Mouse (Mus musculus) heart, postnatal 14 days (tissue): ENCODE data around the gene 5031439G07Rik. TPM values are rescaled to one million over a fixed set of nuclear protein-coding genes. Genes with fewer than 3 reads are reported as not detected.

Experiments
- DNase-seq, 2 experiments: peaks; one replicate each; pipeline ENCODE4 v3.0.0; 2021 to 2022
- intact Hi-C: fragments of 180-260 bp; cut with DNase I; formaldehyde crosslinking; loops from one replicate; pipeline ENCODE4 v1.15.1; 2025
- total RNA-seq, 2 experiments: library from RNA; stranded (reverse); gene quantifications; 2 replicates each; pipeline ENCODE4 v1.2.3; 2021

5031439G07Rik gene
- total RNA-seq, 2 experiments from 2014 or later = 20.6 to 21.9 TPM

- DNase-seq = no peak
- intact Hi-C loops = no loop called here
Measured at GRCm38 (mm10) chr15:84962518-84962917, 25.8 kb downstream of the 5031439G07Rik start.

DNA sequence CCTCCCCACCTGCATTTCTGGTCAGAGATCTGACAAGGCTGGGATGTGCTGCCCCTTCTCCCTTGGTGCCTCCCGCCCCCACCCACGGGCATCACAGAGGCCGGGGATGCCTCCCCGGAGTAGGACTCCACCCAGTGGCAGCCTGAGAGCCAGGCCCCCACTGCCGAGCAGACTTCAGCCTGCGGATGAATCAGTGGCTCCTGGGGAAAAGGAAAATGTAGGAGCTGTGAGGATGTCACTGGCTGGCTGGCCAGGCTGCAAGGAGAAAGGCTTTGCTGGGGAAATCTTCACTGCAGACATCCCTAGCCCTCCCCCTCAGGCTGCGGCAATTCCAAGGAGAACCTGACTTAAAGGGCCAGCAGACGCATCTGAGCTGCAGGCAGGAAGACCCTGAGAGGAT, 27.7 kb downstream of the 5031439G07Rik start:
- intact Hi-C loops = no loop called here
- DNase-seq = peak in 1 of 2 experiments; percentile 36

DNA sequence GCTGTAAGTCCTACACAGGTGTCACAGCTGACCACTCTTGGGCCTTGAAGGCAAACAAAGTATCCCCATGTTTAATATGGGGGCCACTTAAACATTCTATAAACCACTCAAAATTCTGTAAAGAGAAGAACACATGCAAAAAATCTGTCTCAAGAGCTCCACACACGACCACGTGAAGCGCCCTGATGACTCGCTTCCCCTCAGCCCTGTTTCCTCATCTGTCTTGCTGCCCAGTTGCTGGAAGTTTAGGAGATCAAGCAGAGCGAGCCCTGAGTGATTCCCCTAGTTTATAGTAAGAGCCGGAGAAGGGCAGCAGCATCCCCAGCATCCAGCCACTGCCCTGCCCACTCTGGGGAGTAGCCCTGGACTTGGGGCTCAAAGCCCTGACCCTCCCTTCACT, 28.5 kb downstream of the 5031439G07Rik start:
- no peak for DNase-seq
- intact Hi-C loops = no loop called here

GRCm38 (mm10) chr15:84958331-84958730, 30.0 kb downstream of the 5031439G07Rik start:
- DNase-seq = no peak
- intact Hi-C loops = no loop called here

- intact Hi-C loops = no loop called here
- DNase-seq = no peak
Measured at GRCm38 (mm10) chr15:84957851-84958250, 30.5 kb downstream of the 5031439G07Rik start.

DNA sequence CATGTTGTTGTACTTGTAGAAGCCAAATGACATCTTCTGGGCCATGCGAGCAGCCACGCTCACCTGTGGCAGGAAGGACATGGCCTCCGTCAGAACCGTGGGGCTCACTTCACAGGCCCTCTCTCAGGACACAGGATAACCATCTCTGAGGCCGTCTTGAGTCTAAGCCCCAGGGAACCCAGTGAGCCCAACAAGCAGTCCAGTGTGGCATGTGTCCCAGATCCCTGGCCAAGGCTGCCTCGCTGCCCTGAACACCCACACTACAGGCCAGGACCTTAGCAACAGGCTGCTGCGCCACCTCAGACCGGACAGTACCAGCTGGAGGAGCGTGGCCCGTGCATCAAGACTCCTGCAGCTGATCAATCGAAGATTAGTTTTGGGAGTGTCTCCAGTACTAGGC, 35.1 kb downstream of the 5031439G07Rik start:
- DNase-seq = no peak
- intact Hi-C loops = no loop called here

GRCm38 (mm10) chr15:84950053-84950452, 38.3 kb downstream of the 5031439G07Rik start:
- DNase-seq = no peak
- intact Hi-C loops = no loop called here

DNA sequence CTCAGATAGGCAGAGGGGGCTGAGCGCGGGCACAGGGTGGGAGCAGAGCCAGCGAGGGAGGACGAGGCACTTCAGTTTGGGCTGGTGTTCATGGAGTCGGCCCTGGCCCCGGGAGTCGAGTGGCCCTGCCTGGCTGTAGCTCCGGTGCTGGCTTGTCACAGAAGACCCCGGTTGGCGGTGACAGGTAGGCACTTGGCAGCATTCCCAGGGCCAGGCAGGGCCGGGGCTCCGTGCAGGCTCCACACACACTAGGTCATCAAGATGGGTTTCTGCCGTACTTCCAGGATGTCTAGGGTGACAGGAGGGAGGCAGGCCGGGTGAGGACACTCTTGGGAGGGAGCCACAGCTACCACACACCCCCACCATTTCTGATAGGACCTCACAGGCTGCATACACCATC, 39.4 kb downstream of the 5031439G07Rik start:
- no peak for DNase-seq
- intact Hi-C loops = no loop called here

GRCm38 (mm10) chr15:84944319-84944718, 44.0 kb downstream of the 5031439G07Rik start:
- no peak for DNase-seq
- intact Hi-C loops = no loop called here

DNA sequence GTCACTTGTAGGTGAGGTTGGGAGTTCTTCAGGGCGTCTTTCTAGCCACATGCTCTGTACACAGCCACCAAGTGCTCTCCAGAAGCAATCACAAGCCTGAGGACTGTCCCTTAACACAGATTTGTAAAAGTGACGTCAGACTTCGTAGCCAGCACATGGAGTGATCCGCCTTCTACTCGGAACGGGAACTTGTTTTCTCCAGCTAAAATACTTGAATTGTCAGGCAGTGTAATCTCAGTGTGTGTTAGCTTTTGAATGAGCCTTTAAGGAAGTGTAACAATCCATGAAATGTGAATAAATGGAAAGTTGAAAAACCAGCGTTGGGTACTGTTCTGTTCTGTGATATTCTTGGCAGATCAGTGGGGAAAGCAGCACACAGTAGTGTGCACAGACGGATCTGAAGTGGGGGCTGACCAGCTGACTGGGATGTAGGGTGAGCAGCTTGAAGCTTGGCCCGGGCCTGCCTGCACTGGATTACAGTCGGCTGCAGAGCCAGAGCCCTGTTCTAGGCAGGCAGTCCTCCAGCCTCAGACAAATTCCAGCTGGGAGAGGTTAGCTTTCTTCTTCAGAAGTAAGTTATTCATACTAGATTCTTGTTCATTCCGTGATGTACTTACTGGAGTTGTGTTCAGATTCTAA, 45.6 kb downstream of the 5031439G07Rik start:
- peak; percentile 55 to 65 for DNase-seq
- intact Hi-C loops = no loop called here

GRCm38 (mm10) chr15:84940102-84940501, 48.2 kb downstream of the 5031439G07Rik start:
- intact Hi-C loops = no loop called here
- DNase-seq = peak in 1 of 2 experiments; percentile 18

- DNase-seq = no peak
- intact Hi-C loops = no loop called here
Measured at GRCm38 (mm10) chr15:84934901-84935300, 53.5 kb downstream of the 5031439G07Rik start.

- no peak for DNase-seq
- intact Hi-C loops = no loop called here
Measured at GRCm38 (mm10) chr15:84932351-84932750, 56.0 kb downstream of the 5031439G07Rik start.

- intact Hi-C loops = loop anchor here (5.0 to 10.0 kb wide), 2 partner anchors 62 to 251 kb away; partner anchors contain the start of gene 5031439G07Rik
- no peak for DNase-seq
Measured at GRCm38 (mm10) chr15:84925495-84926018, 62.8 kb downstream of the 5031439G07Rik start.

GRCm38 (mm10) chr15:84924781-84925315, 63.5 kb downstream of the 5031439G07Rik start:
- intact Hi-C loops = loop anchor here (5.0 to 10.0 kb wide), 4 partner anchors 62 to 250 kb away; partner anchors contain the start of gene 5031439G07Rik
- peak in 1 of 2 experiments; percentile 25 for DNase-seq

GRCm38 (mm10) chr15:84923508-84924181, 64.7 kb downstream of the 5031439G07Rik start:
- intact Hi-C loops = loop anchor here (5.0 to 10.0 kb wide), 3 partner anchors 71 to 249 kb away; no protein-coding TSS in a partner anchor

DNA sequence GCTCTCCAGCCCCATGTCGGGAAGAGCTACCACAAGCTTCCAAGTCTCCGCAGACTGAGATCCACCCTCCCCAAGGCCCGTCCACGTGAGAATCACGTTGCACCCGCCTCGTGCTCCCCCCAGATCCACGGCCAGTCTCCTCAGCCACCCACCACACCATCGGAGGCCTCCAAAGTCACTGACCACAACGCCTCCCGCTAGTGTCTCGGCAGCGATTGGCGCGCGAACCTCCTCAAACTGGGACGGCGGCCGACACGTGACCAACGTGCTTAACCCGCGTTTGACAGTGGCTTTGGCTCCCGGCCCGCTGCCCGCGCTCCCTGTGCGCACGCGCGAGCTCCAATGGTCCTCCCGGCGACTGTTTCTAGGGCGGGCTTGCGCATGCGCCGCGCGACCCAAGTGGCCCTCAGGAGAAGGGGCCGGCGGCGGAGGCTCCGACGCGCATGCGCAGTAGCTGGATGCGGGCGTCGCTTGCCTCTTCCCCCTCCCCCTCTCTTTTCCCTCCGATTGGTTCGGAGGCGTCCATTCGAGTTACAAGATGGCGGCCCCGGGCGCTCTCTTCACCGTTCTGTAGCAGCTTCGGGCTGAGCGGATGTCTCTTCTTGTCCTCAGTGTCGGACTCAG, 65.4 kb downstream of the 5031439G07Rik start, which contains the start of gene Nup50:
Gene Nup50 (plus strand): TSS at position 528 of the 624 bp plus-strand sequence.
- intact Hi-C loops = loop anchor here (5.0 to 10.0 kb wide), 3 partner anchors 71 to 248 kb away; no protein-coding TSS in a partner anchor
- peak; percentile 100 for DNase-seq

More at GRCm38 (mm10) chr15:84923508-84924181, 64.7 kb downstream of the 5031439G07Rik start:
- no peak for DNase-seq

- intact Hi-C loops = loop anchor here (5.0 to 10.0 kb wide), 3 partner anchors 68 to 245 kb away; no protein-coding TSS in a partner anchor
Measured at GRCm38 (mm10) chr15:84919938-84920337, 68.4 kb downstream of the 5031439G07Rik start, which contains the start of gene Gm29666. Gene Gm29666, minus strand, starts transcription at chr15:84920038.

DNA sequence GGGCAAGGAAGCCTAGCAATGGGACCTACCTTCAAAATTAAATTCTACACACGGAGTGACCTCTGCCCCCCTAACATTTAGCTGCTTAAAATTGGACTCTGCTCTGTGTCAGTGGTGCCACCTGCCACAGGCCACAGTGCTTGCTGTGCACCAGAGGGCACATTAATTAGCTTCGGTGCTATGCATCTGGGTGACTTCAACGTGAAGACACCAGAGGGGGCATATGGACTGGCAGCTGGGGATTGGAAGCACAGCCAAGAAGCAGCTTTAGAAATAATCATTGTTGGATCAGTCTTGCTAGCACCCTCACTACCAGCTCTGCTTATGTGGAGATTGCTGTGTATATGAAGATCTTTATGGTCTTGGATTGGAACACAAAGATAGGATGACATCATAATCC, 75.2 kb downstream of the 5031439G07Rik start:
- DNase-seq = no peak
- intact Hi-C loops = no loop called here

More at GRCm38 (mm10) chr15:84919938-84920337, 68.4 kb downstream of the 5031439G07Rik start, which contains the start of gene Gm29666:
- DNase-seq = no peak

- no peak for DNase-seq
- intact Hi-C loops = no loop called here
Measured at GRCm38 (mm10) chr15:84903843-84904385, 84.4 kb downstream of the 5031439G07Rik start.
